Mouse (Mus musculus) ES-E14 (cell line): Measurements from ENCODE around the gene Pmch.

Experiments used
- HCFC1 ChIP-seq: IDR thresholded peaks from 2 replicates; pipeline ENCODE4 v1.6.1; 2012; ENCODE audit warnings: low read length, inconsistent platforms, borderline replicate concordance; ENCODE audit not compliant: insufficient read depth
- MAFK ChIP-seq: IDR thresholded peaks from 2 replicates; pipeline ENCODE4 v1.6.1; 2014; ENCODE audit warnings: mild to moderate bottlenecking, low read depth, low read length, inconsistent platforms; ENCODE audit not compliant: insufficient read depth
- ZC3H11A ChIP-seq: IDR thresholded peaks from 2 replicates; pipeline ENCODE4 v1.6.1; 2012; ENCODE audit warnings: low read depth, mild to moderate bottlenecking, inconsistent platforms, low read length, borderline replicate concordance

DNA sequence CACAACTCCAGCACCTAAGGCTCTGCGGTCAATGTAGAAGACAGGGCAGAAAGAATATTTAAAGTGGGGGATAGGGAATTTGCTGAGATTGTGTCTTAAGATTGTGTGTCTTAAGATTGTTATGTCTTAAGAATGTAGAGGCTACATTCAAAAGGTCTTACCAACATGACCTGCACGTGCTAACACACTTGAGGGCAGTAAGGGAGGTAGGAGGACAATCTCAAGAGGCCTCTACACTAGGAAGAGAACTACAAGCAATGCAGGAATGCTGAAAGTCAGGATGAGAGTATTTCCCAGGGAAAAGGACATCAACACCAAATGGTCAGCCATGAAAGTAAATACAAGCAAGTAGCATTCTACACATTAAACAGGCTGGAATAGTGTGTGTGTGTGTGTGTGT, 15.3 kb downstream of the Pmch start:
- no peak for TF ChIP-seq MAFK
- TF ChIP-seq HCFC1, result no peak
- no peak for TF ChIP-seq ZC3H11A
